Mouse (Mus musculus): ENCODE data around the gene Adamtsl1. TPM values are rescaled to one million over a fixed set of nuclear protein-coding genes. Genes with fewer than 3 reads are reported as not detected.

Adamtsl1 gene
- polyA plus RNA-seq, 1 experiment: 5.2 TPM

DNA sequence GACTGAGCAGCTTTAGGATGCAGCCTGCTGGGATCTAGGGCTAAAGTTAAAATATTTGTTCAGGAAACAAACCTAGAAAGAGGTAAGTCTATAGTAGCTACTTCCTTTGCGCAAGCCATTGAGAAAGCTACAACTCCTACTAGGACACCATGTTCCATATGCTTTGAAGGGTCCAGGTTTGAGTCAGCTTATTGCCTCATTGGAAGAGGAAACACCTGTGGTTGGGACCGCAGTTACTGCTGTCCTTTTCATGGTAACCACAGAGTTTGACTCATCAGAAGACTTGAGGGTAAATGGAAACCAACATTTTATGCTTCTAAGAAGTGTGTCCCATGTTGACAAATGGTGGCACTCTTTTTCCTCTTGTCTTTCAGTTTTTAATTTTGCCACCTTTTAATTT, 195.7 kb downstream of the Adamtsl1 start:
- no peak overlapping the region for H3K27ac ChIP-seq (ENCODE audit: insufficient read depth, low read depth, low read length)
- TF ChIP-seq CTCF (conservative IDR thresholded peaks at IDR 0.05; ENCODE audit: insufficient read depth, insufficient read length, low read depth, low read length) (no peak), POLR2A (IDR thresholded peaks at IDR 0.05; ENCODE audit: low read depth, low read length) (no peak)
- DNase-seq: no peak
- no peak overlapping the region for H3K4me3 ChIP-seq (ENCODE audit: insufficient read depth, low read depth, low read length)
- WGBS: 92% methylated on average over 2 of the region's 2 CpGs
- H3K36me3 ChIP-seq (ENCODE audit: control insufficient read depth, insufficient read depth, low read length): no peaks in the 10 kb centered on the region
- H3K4me1 ChIP-seq (ENCODE audit: control insufficient read depth, insufficient read depth, low read length): no peaks in the 10 kb centered on the region
- H3K27me3 ChIP-seq (replicated peaks; ENCODE audit: control insufficient read depth, insufficient read depth, low read length): no peaks in the 10 kb centered on the region

DNA sequence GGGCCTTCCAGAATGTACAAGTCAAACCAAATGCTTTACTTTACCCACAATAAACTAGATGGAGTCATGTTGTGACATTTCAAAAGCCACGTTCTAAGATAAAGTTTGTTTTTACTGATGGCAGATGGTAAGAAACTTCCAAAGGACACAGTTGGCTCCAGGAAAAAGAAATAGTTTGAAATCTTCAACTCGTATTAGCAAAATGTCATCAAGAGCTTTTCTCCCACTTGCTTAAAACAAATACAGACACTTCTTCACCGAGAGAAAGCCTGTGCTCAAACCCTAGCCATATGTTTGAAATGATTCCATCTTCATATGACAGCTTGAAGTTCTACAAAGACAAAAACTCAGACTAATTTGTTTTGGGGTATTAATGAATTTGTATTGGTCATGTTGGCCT, 211.0 kb downstream of the Adamtsl1 start:
- H3K27ac ChIP-seq (ENCODE audit: insufficient read depth, low read depth, low read length): no peak overlapping the region
- no peaks in the 10 kb centered on the region for H3K27me3 ChIP-seq (replicated peaks; ENCODE audit: control insufficient read depth, insufficient read depth, low read length)
- no peak for DNase-seq
- WGBS: 77% methylated on average over 3 of the region's 3 CpGs
- TF ChIP-seq CTCF (conservative IDR thresholded peaks at IDR 0.05; ENCODE audit: insufficient read depth, insufficient read length, low read depth, low read length) (no peak), POLR2A (IDR thresholded peaks at IDR 0.05; ENCODE audit: low read depth, low read length) (no peak)
- no peak overlapping the region for H3K4me3 ChIP-seq (ENCODE audit: insufficient read depth, low read depth, low read length)
- no peaks in the 10 kb centered on the region for H3K36me3 ChIP-seq (ENCODE audit: control insufficient read depth, insufficient read depth, low read length)
- no peaks in the 10 kb centered on the region for H3K4me1 ChIP-seq (ENCODE audit: control insufficient read depth, insufficient read depth, low read length)

DNA sequence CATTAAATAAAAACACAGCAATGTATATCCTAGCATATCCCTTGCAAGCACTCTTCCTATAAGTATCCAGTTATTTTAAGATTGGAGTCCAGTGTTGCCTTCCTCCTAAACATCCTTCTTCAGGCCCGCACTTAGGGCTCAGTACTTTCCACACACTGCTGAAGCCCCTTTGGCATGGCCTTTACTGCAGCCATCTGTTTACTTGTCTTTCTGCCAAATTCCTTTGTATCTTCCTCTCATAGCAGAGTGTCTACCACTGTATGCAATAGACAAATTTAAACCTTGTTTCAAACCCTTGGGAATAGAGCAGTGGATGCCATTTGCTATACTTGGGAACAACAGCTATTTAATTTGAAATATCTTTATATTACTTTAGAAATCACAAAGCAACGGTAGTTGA, 213.8 kb downstream of the Adamtsl1 start:
- Histone ChIP-seq H3K36me3 (ENCODE audit: control insufficient read depth, insufficient read depth, low read length) (no peaks in the 10 kb centered on the region), H3K27me3 (replicated peaks; ENCODE audit: control insufficient read depth, insufficient read depth, low read length) (no peaks in the 10 kb centered on the region), H3K4me1 (ENCODE audit: control insufficient read depth, insufficient read depth, low read length) (no peaks in the 10 kb centered on the region), H3K27ac (ENCODE audit: insufficient read depth, low read depth, low read length) (no peak overlapping the region), H3K4me3 (ENCODE audit: insufficient read depth, low read depth, low read length) (no peak overlapping the region)
- 73% methylated on average over 2 of the region's 2 CpGs for WGBS
- no peak for TF ChIP-seq CTCF (conservative IDR thresholded peaks at IDR 0.05; ENCODE audit: insufficient read depth, insufficient read length, low read depth, low read length)
- TF ChIP-seq POLR2A (IDR thresholded peaks at IDR 0.05; ENCODE audit: low read depth, low read length): no peak
- DNase-seq: no peak

DNA sequence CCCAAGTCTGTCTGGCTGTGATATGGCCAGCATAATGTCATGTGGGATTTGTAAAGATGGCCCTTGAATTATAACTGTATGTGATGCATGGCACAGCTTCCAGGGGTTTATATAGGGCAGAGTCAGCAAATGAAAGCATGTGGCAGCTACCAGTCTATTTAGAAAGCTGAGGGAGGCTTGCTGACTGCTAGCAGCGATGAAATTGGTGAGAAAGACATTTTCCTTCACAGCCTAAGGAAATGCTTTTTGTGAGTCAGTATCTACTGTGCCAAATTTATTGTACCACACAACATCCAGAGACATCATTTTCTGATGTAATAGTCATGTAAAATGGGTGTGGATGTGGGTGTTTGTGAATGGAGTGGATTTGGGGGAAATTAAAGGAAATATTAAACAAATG, 214.4 kb downstream of the Adamtsl1 start:
- WGBS: 84% methylated on average over 1 of the region's 1 CpGs
- no peaks in the 10 kb centered on the region for H3K4me1 ChIP-seq (ENCODE audit: control insufficient read depth, insufficient read depth, low read length)
- no peak overlapping the region for H3K27ac ChIP-seq (ENCODE audit: insufficient read depth, low read depth, low read length)
- no peak overlapping the region for H3K4me3 ChIP-seq (ENCODE audit: insufficient read depth, low read depth, low read length)
- no peaks in the 10 kb centered on the region for H3K27me3 ChIP-seq (replicated peaks; ENCODE audit: control insufficient read depth, insufficient read depth, low read length)
- TF ChIP-seq POLR2A (IDR thresholded peaks at IDR 0.05; ENCODE audit: low read depth, low read length): no peak
- TF ChIP-seq CTCF (conservative IDR thresholded peaks at IDR 0.05; ENCODE audit: insufficient read depth, insufficient read length, low read depth, low read length): no peak
- H3K36me3 ChIP-seq (ENCODE audit: control insufficient read depth, insufficient read depth, low read length): no peaks in the 10 kb centered on the region
- no peak for DNase-seq

DNA sequence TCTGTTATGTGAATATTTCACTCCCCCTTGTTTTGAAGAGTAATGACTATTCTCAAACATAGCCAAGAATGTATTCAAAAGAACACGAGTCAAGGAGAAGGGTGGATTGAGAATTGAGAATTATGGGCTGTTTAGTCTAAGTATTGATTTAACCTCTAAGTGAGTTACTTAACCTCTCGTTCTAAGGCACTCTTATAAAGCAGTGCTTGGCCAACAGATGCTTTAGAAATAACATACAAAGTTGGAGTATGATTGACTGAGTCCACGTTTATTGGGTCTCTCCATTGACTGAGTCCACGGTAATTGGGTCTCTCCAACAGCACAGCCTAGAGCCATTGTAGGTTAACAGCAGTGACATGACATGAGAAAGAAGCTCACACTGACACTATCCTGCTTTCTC, 226.5 kb downstream of the Adamtsl1 start:
- H3K4me3 ChIP-seq (ENCODE audit: insufficient read depth, low read depth, low read length): no peak overlapping the region
- DNase-seq: no peak
- H3K27ac ChIP-seq (ENCODE audit: insufficient read depth, low read depth, low read length): no peak overlapping the region
- no peaks in the 10 kb centered on the region for H3K27me3 ChIP-seq (replicated peaks; ENCODE audit: control insufficient read depth, insufficient read depth, low read length)
- WGBS: 82% methylated on average over 4 of the region's 4 CpGs
- TF ChIP-seq POLR2A (IDR thresholded peaks at IDR 0.05; ENCODE audit: low read depth, low read length): no peak
- TF ChIP-seq CTCF (conservative IDR thresholded peaks at IDR 0.05; ENCODE audit: insufficient read depth, insufficient read length, low read depth, low read length): no peak
- no peaks in the 10 kb centered on the region for H3K36me3 ChIP-seq (ENCODE audit: control insufficient read depth, insufficient read depth, low read length)
- H3K4me1 ChIP-seq (ENCODE audit: control insufficient read depth, insufficient read depth, low read length): no peaks in the 10 kb centered on the region

DNA sequence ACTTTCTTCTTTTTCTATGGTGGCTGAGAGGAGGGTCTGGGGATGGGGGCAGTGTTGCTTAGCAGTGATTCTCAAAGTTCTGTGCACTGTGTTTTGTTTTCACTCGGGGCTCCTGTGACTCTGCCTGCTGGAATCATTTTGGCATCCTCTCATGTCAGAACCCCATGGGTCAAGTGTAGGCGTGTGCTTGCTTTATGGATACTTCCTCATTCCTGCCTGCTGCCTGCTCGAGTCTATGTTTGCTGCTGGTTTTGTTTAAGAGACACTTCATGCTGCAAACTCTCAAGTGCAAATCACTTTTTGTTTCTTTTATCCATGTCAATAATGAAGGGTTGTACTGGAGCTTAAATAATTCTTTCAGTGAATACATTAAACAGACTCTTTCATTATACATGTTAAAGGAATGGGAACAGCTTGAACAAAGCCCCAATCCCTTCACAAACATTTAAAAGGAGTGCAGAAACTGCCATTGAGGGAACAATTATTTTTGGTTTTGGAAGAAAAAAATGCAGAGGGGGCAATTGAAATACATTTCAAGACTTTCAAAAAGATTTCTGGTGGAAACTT, 227.9 kb downstream of the Adamtsl1 start:
- Histone ChIP-seq H3K27ac (ENCODE audit: insufficient read depth, low read depth, low read length) (no peak overlapping the region), H3K36me3 (ENCODE audit: control insufficient read depth, insufficient read depth, low read length) (no peaks in the 10 kb centered on the region), H3K27me3 (replicated peaks; ENCODE audit: control insufficient read depth, insufficient read depth, low read length) (no peaks in the 10 kb centered on the region), H3K4me1 (ENCODE audit: control insufficient read depth, insufficient read depth, low read length) (no peaks in the 10 kb centered on the region), H3K4me3 (ENCODE audit: insufficient read depth, low read depth, low read length) (no peak overlapping the region)
- WGBS: 22% methylated on average over 3 of the region's 3 CpGs
- DNase-seq: peak; percentile 15
- TF ChIP-seq CTCF (conservative IDR thresholded peaks at IDR 0.05; ENCODE audit: insufficient read depth, insufficient read length, low read depth, low read length): no peak
- TF ChIP-seq POLR2A (IDR thresholded peaks at IDR 0.05; ENCODE audit: low read depth, low read length): no peak

DNA sequence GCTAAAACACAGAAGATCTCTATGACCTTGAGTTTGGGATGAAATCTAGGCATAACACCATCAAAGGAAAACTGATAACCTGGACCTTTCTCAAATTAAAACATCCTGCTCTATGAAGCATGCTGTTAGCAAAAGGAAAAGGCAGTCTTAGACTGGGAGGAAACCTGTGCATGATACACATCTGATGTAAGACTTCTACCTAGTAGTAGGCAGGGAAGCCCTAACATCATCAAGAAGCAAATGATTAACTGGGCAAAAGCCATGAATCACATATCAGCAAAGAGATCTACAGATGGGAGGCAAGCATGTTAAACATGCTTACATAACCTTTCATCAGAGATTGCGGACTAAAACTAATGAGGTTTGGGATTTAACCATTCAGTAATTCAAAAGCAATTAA, 229.5 kb downstream of the Adamtsl1 start:
- no peaks in the 10 kb centered on the region for H3K27me3 ChIP-seq (replicated peaks; ENCODE audit: control insufficient read depth, insufficient read depth, low read length)
- no peak for DNase-seq
- H3K27ac ChIP-seq (ENCODE audit: insufficient read depth, low read depth, low read length): no peak overlapping the region
- 45% methylated on average over 1 of the region's 1 CpGs for WGBS
- no peak overlapping the region for H3K4me3 ChIP-seq (ENCODE audit: insufficient read depth, low read depth, low read length)
- no peak for TF ChIP-seq POLR2A (IDR thresholded peaks at IDR 0.05; ENCODE audit: low read depth, low read length)
- TF ChIP-seq CTCF (conservative IDR thresholded peaks at IDR 0.05; ENCODE audit: insufficient read depth, insufficient read length, low read depth, low read length): no peak
- no peaks in the 10 kb centered on the region for H3K36me3 ChIP-seq (ENCODE audit: control insufficient read depth, insufficient read depth, low read length)
- H3K4me1 ChIP-seq (ENCODE audit: control insufficient read depth, insufficient read depth, low read length): no peaks in the 10 kb centered on the region

Measured in kidney, adult 2 months (tissue).